Mouse (Mus musculus): ENCODE data around the gene Stx18. TPM values are rescaled to one million over a fixed set of nuclear protein-coding genes. Genes with fewer than 3 reads are reported as not detected.

Gene Stx18
- polyA plus RNA-seq (2012; rRNA removed) = 31.6 and 31.7 TPM in 2 replicates

DNA sequence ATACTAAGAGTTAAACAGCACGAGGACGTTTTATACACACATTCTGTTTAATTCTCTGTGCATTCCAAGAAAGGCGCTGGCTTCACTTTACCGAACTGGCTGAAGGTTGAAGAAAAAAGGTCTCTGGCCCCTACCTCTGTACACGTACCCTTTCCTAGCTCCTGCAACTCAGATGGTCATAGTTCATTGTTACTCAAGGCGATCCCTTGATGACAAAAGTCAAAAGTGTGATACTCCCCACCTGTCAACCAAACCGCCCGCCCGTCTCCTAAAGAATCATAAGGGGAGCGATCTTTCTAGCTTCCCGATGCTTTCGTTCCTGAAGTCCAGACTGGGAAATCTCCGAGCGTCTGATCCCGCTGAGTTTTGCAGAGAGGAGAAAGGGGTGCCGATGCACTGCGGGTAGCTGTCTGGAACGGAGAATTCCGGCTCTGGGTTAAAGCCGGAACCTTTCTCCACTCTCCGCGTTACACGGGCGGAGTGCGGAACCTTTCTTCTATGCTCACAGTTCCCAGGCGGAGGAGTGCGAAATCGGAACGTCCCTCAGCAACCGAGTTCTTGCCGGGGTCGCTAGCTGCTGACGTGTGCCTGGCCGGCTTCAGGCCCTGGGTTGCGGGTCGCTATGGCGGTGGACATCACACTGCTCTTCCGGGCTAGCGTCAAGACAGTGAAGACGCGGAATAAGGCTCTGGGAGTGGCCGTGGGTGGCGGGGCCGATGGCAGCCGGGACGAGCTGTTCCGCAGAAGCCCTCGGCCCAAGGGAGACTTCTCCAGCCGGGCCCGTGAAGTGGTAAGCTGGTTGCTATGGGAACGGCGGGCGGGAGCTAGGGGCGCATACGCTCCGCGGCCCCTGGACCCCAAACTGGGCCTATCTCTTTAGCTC is at the start of gene Stx18:
Stx18 (plus strand) TSS at position 33 of the 883 bp plus-strand sequence.
- H3K4me3 ChIP-seq (ENCODE audit: control insufficient read depth, low read depth, low read length) = peak within 1 kb of the TSS; percentile 99
- H3K36me3 ChIP-seq (ENCODE audit: control insufficient read depth, insufficient read depth, low read length) = no peaks in the 10 kb centered on the region; the same call in 1 of the 2 replicates
- H3K27ac ChIP-seq (ENCODE audit: control insufficient read depth, insufficient read depth, low read depth, low read length) = peak within 1 kb of the TSS; percentile 96
- no peaks in the 10 kb centered on the region for H3K27me3 ChIP-seq (ENCODE audit: control insufficient read depth, insufficient read depth, low read length)
- H3K4me1 ChIP-seq (ENCODE audit: control insufficient read depth, insufficient read depth, low read length) = no peaks in the 10 kb centered on the region
- TF ChIP-seq CTCF (IDR thresholded peaks at IDR 0.05; ENCODE audit: control insufficient read depth, insufficient read depth, insufficient replicate concordance, low read depth, low read length) = no peak
- peak; percentile 91 for TF ChIP-seq POLR2A (IDR thresholded peaks at IDR 0.05; ENCODE audit: control insufficient read depth, low read depth, low read length)

DNA sequence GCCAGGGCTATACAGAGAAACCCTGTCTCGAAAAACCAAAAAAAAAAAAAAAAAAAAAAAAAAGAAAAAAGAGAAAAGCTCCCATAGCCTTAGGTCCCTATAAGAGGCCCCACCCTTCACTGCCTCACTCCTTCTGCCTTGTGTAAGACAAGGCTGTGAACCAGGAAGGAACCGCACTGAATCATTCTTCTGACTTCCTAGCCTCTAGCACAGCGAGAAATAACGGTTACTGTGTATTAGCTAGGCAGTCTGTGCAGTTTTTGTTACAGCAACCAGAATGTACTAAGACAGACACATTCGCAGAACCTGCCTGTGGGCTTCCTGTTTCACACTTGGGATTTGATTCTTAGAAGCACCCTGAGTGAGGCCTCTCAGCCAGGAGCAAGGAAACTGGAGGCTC is 46.2 kb upstream of the Stx18 start:
- H3K27ac ChIP-seq (ENCODE audit: control insufficient read depth, insufficient read depth, low read depth, low read length) = no peak overlapping the region

DNA sequence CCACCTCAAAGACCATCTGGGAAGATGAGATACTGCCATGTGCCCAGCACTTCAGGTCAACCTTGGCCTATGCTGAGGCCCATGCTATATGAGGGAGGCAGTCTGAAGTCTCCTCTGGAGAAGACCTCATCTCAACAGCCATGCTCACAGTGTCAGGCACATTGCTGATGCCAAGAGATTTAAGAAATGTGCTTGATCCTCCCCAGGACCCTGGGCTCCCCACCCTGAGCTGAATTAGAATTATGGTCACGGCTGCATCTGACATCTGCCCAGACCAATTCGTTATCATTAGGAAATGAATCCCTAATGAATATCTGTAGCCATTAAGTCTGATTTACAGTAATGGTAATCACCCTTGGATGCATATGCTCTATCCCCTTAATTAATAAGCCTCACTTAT is 39.7 kb upstream of the Stx18 start:
- H3K27me3 ChIP-seq (ENCODE audit: control insufficient read depth, insufficient read depth, low read length) = no peaks in the 10 kb centered on the region
- H3K4me1 ChIP-seq (ENCODE audit: control insufficient read depth, insufficient read depth, low read length) = no peaks in the 10 kb centered on the region
- no peak overlapping the region for H3K4me3 ChIP-seq (ENCODE audit: control insufficient read depth, low read depth, low read length)
- no peak overlapping the region for H3K27ac ChIP-seq (ENCODE audit: control insufficient read depth, insufficient read depth, low read depth, low read length)
- no peaks in the 10 kb centered on the region for H3K36me3 ChIP-seq (ENCODE audit: control insufficient read depth, insufficient read depth, low read length)
- TF ChIP-seq CTCF (IDR thresholded peaks at IDR 0.05; ENCODE audit: control insufficient read depth, insufficient read depth, insufficient replicate concordance, low read depth, low read length) = no peak
- no peak for TF ChIP-seq POLR2A (IDR thresholded peaks at IDR 0.05; ENCODE audit: control insufficient read depth, low read depth, low read length)

More for the DNA sequence above, 46.2 kb upstream of the Stx18 start:
- TF ChIP-seq CTCF (IDR thresholded peaks at IDR 0.05; ENCODE audit: control insufficient read depth, insufficient read depth, insufficient replicate concordance, low read depth, low read length) (no peak), POLR2A (IDR thresholded peaks at IDR 0.05; ENCODE audit: control insufficient read depth, low read depth, low read length) (no peak)
- Histone ChIP-seq H3K36me3 (ENCODE audit: control insufficient read depth, insufficient read depth, low read length) (no peaks in the 10 kb centered on the region), H3K27me3 (ENCODE audit: control insufficient read depth, insufficient read depth, low read length) (no peaks in the 10 kb centered on the region), H3K4me1 (ENCODE audit: control insufficient read depth, insufficient read depth, low read length) (no peaks in the 10 kb centered on the region), H3K4me3 (ENCODE audit: control insufficient read depth, low read depth, low read length) (no peak overlapping the region)

DNA sequence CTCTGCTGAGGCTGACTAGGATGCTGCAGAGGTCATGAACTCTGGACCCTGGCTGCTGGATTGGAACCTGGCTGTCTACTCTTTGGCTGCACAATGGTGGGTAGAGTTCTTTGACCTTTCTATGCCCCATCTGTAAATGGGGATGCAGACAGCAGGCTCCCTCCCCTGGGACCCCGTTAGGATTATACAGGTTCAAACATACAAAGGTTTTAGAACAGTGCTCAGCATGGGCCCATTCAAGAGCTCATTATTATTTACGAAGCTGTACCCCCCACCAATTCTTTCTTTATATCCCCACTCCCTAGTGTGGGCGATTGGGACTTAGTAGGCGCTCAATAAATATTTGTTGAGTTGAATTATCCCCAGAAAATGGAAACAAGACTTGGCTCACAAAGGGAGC is 36.0 kb upstream of the Stx18 start:
- TF ChIP-seq POLR2A (IDR thresholded peaks at IDR 0.05; ENCODE audit: control insufficient read depth, low read depth, low read length) (no peak), CTCF (IDR thresholded peaks at IDR 0.05; ENCODE audit: control insufficient read depth, insufficient read depth, insufficient replicate concordance, low read depth, low read length) (no peak)
- H3K27ac ChIP-seq (ENCODE audit: control insufficient read depth, insufficient read depth, low read depth, low read length) = no peak overlapping the region
- no peaks in the 10 kb centered on the region for H3K36me3 ChIP-seq (ENCODE audit: control insufficient read depth, insufficient read depth, low read length)
- H3K4me3 ChIP-seq (ENCODE audit: control insufficient read depth, low read depth, low read length) = no peak overlapping the region
- H3K27me3 ChIP-seq (ENCODE audit: control insufficient read depth, insufficient read depth, low read length) = no peaks in the 10 kb centered on the region
- H3K4me1 ChIP-seq (ENCODE audit: control insufficient read depth, insufficient read depth, low read length) = no peaks in the 10 kb centered on the region

DNA sequence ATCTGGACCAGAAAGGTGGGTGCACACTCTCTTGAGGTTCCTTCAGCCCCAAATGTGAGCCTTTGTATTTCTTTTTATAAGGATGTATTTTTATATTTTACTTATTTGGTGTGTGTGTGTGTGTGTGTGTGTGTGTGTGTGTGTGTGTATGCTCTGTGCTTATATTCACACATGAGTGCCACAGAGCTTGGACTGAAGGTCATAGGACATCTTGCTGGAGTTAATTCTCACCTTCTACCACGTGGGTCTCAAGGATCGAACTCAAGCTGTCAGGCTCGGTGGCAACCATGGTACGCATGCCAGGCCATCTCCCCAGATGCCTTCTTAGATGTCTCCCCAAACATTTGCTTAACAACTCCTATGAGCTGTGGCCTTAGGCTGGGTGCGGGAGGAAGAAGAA is 33.8 kb upstream of the Stx18 start:
- no peak for TF ChIP-seq POLR2A (IDR thresholded peaks at IDR 0.05; ENCODE audit: control insufficient read depth, low read depth, low read length)
- TF ChIP-seq CTCF (IDR thresholded peaks at IDR 0.05; ENCODE audit: control insufficient read depth, insufficient read depth, insufficient replicate concordance, low read depth, low read length) = no peak

DNA sequence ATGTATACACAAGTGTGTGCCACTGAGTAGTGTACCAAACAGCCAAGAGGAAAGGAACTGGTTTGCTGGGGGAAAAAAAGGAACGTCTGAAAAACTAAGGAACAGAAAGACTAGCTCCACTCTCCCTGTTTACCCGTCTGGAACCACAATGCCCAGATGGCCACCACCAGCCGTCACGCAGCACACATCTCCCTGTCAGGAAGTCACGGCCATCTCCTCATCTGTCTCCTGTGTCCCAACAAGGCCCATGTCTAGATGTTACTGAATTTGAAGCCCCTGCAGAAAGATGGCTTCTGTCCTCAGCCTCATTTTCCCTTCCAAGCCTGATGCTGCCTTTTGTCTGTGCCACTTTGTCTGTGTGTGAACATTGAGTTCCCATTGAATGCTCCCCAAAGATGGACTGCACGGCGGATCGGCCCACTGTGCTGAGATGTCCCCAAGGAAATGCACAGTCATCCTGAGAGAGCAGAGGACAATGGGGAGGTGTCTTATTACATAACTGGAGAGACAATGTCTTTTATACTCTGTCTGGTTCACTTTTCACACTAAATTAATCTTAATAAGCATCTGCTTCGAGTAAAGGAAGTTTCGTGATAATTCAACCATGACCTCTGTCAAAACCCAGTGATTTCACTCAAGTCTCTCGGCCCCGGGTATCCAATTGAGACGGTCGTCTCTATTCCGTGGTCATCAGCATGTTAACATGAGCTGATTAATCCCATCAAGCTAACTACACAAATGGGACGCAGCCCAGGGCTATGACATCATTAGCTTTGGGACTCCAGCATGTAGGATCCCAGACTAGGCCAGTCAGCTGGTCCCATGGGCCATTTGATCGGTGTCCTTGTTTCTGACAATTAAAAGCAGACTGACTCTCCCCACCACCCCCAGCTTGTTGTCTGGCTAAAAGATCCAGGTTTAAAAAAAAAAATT is 31.9 kb upstream of the Stx18 start:
- no peaks in the 10 kb centered on the region for H3K4me1 ChIP-seq (ENCODE audit: control insufficient read depth, insufficient read depth, low read length)
- no peak overlapping the region for H3K27ac ChIP-seq (ENCODE audit: control insufficient read depth, insufficient read depth, low read depth, low read length)
- no peaks in the 10 kb centered on the region for H3K27me3 ChIP-seq (ENCODE audit: control insufficient read depth, insufficient read depth, low read length)
- no peak overlapping the region for H3K4me3 ChIP-seq (ENCODE audit: control insufficient read depth, low read depth, low read length)
- no peak for TF ChIP-seq POLR2A (IDR thresholded peaks at IDR 0.05; ENCODE audit: control insufficient read depth, low read depth, low read length)
- no peak for TF ChIP-seq CTCF (IDR thresholded peaks at IDR 0.05; ENCODE audit: control insufficient read depth, insufficient read depth, insufficient replicate concordance, low read depth, low read length)
- H3K36me3 ChIP-seq (ENCODE audit: control insufficient read depth, insufficient read depth, low read length) = no peaks in the 10 kb centered on the region

More for the DNA sequence above, 33.8 kb upstream of the Stx18 start:
- H3K4me3 ChIP-seq (ENCODE audit: control insufficient read depth, low read depth, low read length) = no peak overlapping the region
- no peaks in the 10 kb centered on the region for H3K36me3 ChIP-seq (ENCODE audit: control insufficient read depth, insufficient read depth, low read length)
- no peaks in the 10 kb centered on the region for H3K4me1 ChIP-seq (ENCODE audit: control insufficient read depth, insufficient read depth, low read length)
- H3K27ac ChIP-seq (ENCODE audit: control insufficient read depth, insufficient read depth, low read depth, low read length) = no peak overlapping the region
- H3K27me3 ChIP-seq (ENCODE audit: control insufficient read depth, insufficient read depth, low read length) = no peaks in the 10 kb centered on the region

DNA sequence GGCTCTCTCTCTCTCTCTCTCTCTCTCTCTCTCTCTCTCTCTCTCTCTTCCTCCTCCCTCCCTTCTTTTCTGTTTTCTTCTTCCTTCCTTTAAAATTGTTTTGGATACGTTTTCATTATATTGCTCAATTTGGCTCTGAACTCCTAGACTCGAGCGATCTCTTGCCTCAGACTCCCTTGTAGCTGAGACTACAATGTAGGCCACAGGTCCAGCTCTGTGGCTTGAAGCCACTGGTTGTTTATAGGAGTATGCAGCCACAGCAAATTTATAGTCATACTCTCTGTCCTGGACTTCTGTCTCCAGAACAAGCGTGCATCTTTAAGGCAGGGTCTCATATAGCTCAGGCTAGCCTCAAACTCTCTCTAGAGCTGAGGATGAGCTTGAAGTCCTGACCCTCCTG is 29.5 kb upstream of the Stx18 start:
- Histone ChIP-seq H3K4me3 (ENCODE audit: control insufficient read depth, low read depth, low read length) (no peak overlapping the region), H3K4me1 (ENCODE audit: control insufficient read depth, insufficient read depth, low read length) (no peaks in the 10 kb centered on the region), H3K36me3 (ENCODE audit: control insufficient read depth, insufficient read depth, low read length) (no peaks in the 10 kb centered on the region), H3K27me3 (ENCODE audit: control insufficient read depth, insufficient read depth, low read length) (no peaks in the 10 kb centered on the region), H3K27ac (ENCODE audit: control insufficient read depth, insufficient read depth, low read depth, low read length) (no peak overlapping the region)
- TF ChIP-seq CTCF (IDR thresholded peaks at IDR 0.05; ENCODE audit: control insufficient read depth, insufficient read depth, insufficient replicate concordance, low read depth, low read length) (no peak), POLR2A (IDR thresholded peaks at IDR 0.05; ENCODE audit: control insufficient read depth, low read depth, low read length) (no peak)

All from testis, adult 2 months (tissue).